Mouse (Mus musculus): ENCODE measurements around the gene Dppa2.
"Not testable (repeated sequence)": the region's sequence is repeated elsewhere in the genome, so short reads cannot be mapped to it uniquely, and the experiment has no call there.

The Dppa2 gene

DNA sequence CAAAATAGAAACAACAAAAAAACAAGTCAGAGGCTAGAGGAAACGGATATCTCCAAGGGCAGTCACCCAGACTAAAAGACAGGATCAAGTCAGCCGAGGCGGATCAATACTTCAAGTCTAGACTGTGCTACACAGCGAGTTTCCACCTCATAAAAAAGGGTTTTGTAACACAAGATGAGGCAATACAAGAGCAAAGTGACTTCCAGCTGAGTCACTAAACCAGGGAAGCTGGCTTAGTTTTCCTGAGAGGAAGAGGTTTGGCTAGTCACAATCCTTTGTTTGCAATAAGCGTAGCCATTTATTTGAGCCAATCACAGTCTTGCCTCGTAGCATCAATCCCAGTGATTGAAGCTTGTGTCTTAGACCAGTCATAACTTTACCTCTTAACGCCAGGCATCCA lies at the start of gene Dppa2:
Dppa2 (plus strand) TSS at position 400 of the 400 bp plus-strand sequence.
- no peak for DNase-seq

DNA sequence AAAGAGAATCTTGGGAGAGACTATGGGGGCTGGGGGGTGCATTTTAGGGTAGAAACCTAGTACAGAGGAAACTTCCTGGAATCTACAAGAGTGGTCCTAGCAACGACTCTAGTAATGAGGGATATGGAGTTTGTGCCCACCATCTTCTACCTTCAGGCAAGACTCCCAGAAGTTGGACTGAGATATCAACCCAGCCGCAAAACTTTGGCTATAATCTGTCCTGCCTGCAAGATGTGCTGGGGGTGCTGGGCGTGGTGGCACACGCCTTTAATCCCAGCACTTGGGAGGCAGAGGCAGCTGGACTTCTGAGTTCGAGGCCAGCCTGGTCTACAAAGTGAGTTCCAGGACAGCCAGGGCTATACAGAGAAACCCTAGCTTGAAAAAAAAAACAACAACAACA lies 49.1 kb upstream of the Dppa2 start:
- no peak for DNase-seq

DNA sequence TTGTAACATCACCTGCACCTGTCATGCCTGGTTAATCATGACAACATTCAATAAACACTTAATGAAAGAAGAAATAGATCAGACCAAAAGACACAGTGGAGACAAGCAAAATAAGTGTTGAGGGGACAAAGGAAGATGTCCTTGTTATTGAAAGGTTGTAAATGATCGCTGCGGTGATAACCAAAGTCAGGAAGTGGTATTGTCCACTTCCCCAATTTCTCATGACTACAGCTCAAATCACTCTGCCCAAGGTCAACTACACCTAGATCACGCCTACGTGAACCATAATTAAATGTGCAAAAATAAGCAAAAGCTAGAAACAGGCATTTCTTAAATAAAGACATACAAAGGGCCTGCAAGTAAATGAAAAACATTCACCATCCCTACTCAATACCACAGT lies 44.2 kb upstream of the Dppa2 start:
- DNase-seq, result no peak

DNA sequence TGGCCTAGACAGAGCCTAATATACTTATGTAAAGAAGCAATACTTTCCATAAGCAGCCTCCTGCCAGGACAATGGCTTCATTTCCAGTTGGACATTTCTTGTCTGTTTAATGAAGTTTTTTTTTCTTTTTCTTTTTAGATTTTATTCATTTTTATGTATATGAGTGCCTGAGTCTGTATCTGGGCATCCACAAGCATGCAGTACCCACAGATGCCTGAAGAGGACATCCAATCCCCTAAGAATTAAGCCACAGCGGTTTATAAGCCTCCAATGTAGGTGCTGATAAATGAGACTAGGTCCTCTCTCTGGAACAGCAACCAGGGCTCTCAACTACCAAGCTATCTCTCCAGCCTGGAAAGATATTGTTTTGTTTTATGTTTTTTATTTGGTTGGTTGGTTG lies 40.8 kb upstream of the Dppa2 start:
- no peak for DNase-seq

DNA sequence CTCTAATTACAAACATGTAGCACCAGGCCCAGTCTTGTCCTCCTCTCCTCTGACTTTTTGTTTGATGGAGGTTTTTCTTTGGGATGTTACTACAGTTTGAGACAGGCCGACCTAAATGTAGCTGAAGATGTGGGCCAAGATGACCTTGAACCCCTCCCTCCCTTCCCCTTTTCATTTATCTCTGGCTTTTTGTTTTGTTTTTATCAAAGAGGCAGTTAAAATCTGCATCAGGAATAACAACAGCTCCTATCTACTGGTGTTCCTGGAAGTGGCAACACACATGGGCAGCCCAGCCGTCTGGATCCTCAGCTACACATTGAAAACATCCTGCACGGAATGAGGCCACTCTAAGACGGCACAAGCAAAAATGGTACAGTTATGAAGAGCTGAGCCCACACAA lies 37.9 kb upstream of the Dppa2 start:
- DNase-seq, result no peak

DNA sequence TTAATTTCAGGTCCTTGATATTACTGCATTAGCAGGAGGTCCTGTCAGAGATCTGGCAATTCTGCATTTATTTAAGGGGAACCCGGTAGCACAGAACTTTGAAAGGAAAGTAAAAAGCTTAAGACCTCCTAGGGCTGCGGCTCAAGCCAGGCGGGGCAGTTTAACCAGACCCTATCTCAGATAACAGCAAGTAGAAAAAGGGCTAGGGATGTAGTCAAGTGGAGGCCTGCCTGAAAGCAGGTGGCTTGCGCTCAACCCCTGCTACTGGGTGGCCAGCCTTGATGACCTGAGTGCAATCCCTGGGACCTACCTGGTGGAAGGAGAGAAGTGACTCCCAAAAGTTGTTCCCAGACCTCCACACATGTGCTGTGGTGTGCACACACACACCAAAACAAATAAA lies 26.8 kb upstream of the Dppa2 start:
- DNase-seq, result no peak

DNA sequence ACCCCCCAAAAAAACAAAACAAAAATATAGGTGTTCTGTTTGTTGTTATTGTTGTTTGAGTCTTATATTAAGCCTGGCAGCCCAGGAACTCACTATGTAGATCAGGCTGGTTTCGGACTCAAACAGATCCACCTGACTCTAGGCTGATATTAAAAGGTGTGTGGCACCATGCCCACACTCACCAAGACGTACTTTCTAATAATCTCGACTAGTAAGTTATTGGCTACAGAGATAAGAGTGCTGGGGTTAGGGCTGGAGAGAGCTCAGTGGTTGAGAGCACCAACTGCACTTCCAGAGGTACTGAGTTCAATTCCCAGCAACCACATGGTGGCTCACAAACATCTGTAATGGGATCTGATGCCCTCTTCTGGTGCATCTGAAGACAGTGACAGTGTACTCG lies 22.8 kb upstream of the Dppa2 start:
- no peak for DNase-seq

DNA sequence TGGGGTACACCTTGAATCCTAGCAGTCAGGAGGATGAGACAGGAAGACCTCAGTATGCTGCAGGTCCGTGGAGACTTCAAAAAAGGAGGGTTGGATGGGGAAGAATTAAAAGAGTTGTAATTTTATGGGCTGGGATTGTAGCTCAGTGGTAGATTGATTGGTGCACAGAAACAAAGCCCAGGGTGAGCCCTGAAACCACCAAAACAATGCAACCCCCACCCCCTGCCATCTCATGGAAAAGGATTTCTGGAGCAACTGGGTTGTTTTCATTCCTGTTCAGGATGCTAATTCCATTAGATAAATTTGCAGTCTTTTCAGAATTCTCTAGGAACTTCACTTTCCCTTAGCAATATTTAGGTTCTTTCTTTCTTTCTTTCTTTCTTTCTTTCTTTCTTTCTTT lies 20.9 kb upstream of the Dppa2 start:
- no peak for DNase-seq

DNA sequence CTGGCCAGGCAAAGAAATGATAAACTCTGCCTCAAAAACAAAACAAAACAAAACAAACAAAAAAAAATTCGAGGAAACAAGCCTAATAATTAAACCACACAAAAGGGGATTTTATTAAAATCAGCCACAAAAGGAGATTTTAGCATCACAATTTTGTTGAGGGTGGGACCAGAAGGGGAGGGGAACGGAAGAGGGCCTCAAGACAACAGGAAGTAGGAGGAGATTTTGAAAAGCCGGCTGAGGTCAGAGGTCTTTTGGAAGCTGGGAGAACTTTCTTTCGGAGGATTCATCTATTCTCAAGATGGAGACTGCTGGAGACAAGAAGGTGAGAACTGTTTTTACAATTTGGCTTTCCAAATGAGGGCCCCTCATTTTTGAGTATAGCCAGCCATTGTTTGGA lies 20.2 kb upstream of the Dppa2 start, which contains the start of gene Dppa4:
Dppa4 (plus strand) TSS at position 217 of the 400 bp plus-strand sequence.
- DNase-seq, result no peak

DNA sequence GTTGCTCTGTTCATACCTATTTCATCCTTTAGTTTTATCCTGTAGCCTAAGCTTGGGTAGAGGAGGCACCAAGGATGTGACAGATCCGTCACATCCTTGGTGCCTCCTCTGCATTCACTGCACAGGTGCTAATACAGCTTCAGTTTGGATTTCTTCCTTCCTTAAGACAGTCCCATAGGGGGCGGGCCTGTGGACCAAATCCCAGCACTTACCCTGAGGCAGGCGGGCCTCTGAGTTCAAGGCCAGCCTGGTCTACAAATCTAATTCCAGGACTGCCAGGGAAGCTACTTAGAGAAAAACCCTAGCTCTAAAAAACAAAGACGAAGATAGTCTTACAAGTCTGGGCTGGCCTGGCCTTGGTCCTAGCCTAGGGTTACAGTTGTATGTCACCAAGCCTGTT lies 18.2 kb upstream of the Dppa2 start:
- DNase-seq, result no peak

DNA sequence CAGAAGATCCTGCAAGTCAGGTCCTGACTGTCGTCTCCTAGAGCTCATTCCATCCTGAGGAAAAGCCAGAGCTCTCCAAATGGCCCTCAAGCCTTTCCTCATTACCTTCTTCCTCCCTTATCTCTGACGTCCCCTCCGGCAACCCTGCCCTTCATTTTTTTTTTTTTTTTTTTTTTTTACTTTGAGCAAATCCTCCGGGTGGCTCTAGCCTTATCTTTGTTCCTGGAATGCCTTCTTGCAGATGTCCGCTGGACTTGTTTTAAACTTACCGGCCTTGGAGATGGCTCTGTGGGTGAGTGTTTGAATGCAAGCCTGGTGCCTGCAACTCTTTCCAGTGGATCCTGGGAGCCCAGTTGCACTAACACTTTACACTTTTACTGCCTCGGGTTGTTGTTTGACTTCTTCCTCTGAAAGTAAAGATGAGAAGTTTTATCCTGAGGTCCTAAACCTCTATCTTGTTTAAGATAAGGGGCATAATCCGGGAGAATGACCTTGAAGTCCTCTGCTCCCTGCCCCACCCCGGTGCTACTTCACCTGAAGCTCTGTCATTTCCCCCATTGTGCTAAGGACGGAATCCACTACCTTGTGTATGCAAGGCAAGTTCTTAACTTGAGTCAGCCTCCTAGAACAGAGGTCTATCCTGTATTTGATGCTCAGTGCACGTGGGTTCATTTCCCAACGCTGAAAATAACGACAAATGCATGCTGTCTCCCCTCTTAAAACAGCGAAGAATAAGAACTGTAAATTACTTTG lies 6.1 kb upstream of the Dppa2 start:
- no peak for DNase-seq

DNA sequence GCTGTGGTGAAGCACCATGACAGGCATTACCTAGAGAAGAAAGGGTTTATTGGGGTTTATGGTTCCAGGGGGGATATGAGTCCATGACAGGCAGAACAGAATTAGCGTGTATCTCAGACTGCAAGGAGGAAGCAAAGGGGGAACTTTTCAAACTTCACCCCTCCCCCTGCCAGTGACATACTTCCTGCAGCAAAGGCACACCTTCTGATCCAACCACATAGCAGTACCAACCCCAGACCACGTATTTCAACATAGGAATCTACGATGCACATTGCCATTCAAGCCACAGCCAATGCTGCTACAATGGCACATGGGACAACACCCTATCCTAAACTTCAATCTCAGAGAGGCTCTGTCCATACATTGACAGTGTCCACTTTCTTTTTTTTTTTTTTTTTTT lies 3.8 kb upstream of the Dppa2 start:
- DNase-seq, result no peak

DNA sequence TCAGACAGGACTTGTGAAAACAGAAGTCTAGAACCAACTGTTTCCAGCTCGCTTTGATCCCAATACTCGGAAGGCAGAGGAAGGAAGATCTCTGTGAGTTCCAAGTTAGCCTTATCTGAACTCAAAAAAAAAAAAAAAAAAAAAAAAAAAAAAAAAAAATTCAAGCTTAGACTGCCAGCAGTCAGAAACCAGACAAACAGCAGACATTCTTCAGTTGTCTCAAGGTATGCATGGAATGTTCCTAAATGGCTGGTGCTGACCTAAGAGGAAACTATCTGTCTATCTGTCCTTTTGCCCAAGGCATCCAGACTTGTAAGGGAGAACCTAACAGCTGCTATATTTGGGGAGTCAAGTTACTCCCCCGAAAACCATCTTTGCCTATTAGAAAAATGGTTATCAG lies 275 bp downstream of the Dppa2 start:
- DNase-seq, result no peak

DNA sequence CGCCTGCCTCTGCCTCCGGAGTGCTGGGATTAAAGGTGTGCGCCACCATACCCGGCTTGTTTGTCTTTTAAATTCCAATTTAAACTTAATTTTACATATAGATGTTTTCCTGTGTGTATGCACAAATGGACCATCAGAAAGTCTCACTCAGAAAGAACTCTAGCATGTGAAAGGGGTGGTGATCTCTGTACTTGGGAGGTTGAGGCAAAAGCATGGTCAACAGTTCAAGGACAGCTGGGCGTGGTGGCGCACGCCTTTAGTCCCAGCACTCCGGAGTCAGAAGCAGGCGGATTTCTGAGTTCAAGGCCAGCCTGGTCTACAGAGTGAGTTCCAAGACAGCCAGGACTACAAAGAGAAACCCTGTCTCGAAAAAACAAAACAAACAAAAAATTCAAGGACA lies 5.2 kb downstream of the Dppa2 start:
- not testable (repeated sequence) for DNase-seq

DNA sequence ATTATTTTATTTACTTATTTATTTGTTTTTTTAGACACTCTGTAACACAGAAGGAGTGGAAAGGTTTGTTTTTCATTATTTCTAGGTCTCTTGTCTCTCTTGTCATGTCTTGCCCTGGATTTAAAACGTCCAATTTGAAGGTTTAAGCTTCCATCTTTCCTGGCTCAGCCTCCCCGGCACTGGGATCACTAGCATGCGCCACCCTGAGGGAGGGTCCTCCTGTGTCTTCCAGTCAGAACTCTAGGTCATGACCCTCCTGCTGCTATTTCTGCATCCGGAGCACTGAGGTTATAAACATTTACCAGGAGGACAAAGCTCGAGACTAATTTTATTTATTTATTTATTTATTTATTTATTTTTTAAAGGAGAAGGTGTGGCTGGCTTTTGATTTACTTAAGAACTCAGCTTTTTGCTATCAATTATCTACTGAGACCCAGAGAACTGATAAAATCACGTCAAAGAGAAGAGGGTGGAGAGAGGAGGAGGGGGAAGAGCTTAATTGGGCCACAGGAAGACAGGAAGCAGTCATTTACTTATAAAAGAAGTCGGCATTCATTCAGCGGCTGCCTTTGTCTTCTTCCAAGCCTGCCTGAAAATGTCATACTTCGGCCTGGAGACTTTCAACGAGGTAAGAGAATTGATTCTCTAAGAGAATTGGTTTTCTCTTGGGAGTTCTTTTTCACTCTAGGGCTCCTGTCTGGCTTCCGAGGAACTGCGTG lies 6.4 kb downstream of the Dppa2 start:
- DNase-seq, result no peak

DNA sequence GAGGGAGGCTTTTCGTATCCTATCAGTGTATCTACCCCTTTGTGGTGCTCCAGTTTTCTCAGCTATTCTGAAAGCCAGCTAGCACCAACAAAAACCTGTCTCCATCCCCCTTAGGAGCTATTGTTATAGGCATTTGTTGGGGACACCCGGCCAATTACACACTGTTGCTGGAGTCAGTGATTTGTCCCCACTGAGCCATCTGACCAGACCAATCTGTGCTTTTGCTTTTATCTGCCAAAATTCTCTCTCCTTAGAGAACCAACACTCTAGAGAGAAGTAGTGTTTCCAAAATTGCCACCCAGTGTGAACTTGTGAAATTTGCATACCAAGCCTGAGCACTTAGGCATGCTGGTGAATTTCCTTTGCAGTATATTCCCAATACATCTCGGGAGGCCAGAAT lies 11.6 kb downstream of the Dppa2 start:
- DNase-seq, result no peak

DNA sequence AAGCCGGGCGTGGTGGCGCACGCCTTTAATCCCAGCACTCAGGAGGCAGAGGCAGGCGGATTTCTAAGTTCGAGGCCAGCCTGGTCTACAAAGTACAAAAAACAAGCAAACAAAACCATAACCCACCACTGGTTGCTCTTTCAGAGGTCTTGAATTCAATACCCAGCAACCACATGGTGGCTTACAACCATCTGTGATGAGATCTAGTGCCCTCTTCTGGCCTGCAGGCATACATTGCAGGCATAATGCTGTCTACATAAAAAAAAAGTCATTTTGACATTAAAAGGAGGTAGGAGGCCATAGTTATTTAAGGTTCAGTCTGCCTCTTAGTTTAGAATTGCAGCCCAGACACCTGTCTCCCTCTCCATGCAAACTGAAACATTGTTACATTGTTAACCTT lies 17.1 kb downstream of the Dppa2 start:
- DNase-seq, result no peak

DNA sequence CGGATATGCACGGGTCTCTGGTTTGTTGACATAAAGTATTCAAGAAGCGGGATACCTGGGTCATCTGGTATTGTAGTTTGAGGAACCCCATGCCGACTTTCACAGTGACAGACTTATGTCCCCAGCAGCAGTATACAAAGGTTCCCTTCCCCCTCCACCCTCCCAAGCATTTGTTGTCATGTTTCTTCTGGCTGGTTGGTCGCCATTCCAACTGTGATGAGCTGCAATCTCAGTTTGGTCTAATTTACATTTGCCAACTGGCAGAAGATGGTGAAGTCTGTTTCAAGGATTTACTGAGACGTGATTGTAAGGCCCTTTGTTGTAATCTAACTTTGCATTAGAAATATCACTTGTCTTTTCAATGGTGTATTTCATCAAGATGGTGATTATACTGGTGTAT lies 19.4 kb downstream of the Dppa2 start:
- DNase-seq, result peak; percentile 79 to 80

DNA sequence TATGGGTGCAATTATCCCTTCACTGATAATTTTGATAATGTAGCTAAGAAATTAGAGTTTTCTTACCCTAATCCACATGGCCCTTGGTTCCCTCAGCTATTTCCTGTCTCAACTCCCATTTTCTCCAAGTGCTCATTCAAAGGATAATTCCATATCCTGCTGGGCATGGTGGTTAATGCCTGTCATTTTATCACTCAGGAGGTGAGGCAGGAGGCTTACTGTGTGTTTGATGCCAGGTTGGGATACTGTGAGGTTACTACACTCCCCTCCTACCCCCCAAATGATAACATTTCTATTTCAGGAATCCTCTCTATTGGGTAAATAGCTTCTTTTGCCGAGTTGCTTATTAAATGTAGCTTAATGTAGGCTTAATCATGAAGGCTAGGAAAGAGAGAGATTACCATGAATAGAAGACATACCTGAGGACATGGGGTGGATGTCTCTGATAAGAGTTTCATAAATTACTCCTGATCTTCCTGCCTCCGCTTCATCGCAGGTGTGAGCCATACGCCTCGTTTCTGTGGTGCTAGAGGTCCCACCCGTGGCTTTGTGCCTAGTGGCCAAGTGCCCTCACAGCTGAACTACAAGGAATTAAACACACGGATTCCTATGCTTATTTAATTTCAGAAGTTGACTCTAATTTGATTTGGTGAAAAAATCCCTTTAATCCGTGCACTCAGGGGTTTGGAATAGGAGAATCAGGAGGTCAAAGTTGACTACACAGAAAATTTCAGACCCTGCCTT lies 20.1 kb downstream of the Dppa2 start:
- peak; percentile 55 to 61 for DNase-seq

DNA sequence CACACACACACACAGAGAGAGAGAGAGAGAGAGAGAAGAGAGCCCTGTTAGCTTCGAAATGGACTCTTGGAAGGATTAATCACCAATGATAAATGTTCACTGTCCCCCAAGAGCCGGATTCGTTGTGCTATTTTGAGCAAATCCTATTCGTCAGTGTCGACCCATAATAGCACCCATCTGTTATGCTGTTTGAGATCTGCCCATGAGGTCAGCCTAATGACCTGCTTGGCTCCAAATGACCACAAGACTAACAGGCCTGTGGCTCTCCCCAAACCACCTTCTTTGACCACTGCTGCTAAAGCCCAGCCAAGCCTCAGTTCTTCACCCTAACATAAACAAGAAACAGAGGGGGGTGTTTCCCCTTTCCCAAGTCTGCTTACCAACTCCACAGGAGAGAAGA lies 23.2 kb downstream of the Dppa2 start:
- peak; percentile 26 to 61 for DNase-seq

DNA sequence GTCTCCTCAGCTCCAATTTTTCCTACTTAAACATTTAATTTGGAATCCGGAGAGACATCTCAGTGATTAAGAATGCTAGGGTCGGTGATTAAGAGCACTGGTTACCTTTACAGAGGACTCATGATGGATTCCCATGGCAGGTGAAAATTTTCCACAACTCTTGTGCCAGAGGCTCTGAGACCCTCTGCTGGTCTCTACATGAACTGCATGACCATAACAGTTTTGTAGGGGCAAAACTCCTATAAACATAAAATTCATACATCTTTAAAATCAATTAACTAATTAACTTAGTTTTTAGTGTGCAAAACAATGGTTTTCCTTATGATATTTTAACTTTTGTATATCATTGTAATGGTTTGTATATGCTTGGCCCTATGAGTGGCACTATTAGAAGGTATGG lies 24.7 kb downstream of the Dppa2 start:
- no peak for DNase-seq

DNA sequence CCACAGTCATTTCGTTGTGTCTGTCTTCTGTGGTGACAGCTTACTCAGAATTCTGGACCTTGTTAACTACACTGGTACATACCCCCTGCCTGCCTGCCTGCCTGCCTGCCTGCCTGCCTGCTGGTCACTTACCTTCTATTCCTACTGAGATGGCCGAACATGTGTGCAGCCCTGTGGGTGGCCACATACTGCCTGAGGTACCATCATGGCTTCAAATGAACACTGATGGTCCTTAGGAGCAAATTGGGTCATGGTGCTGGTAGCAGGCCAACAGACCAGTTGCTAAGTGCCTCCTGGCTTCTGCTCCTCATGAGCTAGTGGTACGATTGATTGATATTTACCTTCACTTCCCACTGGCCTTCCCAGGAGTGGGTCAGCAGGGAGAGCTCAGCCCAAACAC lies 28.1 kb downstream of the Dppa2 start:
- DNase-seq, result peak; percentile 77 to 87

DNA sequence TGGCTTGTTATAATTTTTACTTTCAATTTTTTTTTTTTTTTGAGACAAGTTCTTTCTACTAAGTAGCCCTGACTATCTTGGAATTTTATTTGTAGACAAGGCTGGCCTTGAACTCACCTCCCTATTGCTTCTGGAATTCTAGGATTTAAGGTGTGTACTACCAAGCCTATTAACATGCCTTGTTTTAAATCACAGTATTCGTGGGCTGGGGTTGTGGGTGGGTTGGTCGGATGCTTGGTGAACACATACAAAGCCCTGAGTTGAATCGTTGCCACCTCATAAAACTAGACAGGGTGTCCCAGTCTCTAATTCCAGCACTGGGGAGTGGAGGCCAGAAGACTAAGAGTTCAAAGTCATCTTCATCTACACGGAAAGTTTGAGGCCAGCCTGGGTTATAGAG lies 31.6 kb downstream of the Dppa2 start:
- DNase-seq, result no peak

DNA sequence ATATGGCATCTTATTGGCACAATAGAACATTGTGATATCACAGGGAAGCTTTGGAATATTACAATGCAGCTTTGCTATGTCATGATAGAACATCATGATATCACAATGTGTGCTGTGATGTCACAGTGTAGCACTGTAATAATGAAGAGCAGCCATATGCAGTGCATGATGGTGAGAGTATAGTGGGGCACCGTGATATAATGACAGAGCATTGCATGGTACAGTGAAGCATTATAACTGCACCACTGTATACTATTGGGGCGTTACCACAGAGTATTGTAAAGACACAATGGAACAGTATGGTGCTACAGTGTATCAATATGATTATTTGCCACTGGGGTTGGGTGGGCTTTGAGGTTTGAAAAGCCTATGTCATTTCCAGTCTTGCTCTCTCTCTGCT lies 40.5 kb downstream of the Dppa2 start:
- DNase-seq, result no peak

Measured in cerebellum, postnatal 14 days (tissue).